Mouse (Mus musculus) ES-Bruce4 (cell line): ENCODE results near the gene Vmn1r233. TPM values are rescaled to one million over a fixed set of nuclear protein-coding genes. Genes with fewer than 3 reads are reported as not detected.

ENCODE experiments used
- H3K27ac ChIP-seq: 2 replicates; pipeline ENCODE4 v1.5.1; 2012; ENCODE audit warnings: low read length, inconsistent platforms; ENCODE audit not compliant: insufficient read depth
- H3K27me3 ChIP-seq: 2 replicates; pipeline ENCODE4 v1.6.1; 2012; ENCODE audit warnings: mild to moderate bottlenecking, low read length, inconsistent platforms; ENCODE audit not compliant: control insufficient read depth, poor library complexity, insufficient read depth, severe bottlenecking
- H3K36me3 ChIP-seq: 2 replicates; pipeline ENCODE4 v1.6.1; 2012; ENCODE audit warnings: inconsistent platforms, mild to moderate bottlenecking, low read length, moderate library complexity; ENCODE audit not compliant: control insufficient read depth, poor library complexity, insufficient read depth, severe bottlenecking
- H3K4me1 ChIP-seq: one replicate; pipeline ENCODE4 v1.8.1; 2011; ENCODE audit warnings: low read length; ENCODE audit not compliant: control insufficient read depth, insufficient read depth
- H3K4me3 ChIP-seq: 2 replicates; pipeline ENCODE4 v1.5.1; 2011; ENCODE audit warnings: low read depth, mild to moderate bottlenecking, low read length
- H3K9ac ChIP-seq: 2 replicates; pipeline ENCODE4 v1.6.1; 2012; ENCODE audit warnings: low read depth, mild to moderate bottlenecking, inconsistent platforms; ENCODE audit not compliant: poor library complexity, severe bottlenecking
- H3K9me3 ChIP-seq: replicated peaks from 2 replicates; pipeline ENCODE4 v1.6.1; 2012; ENCODE audit warnings: mild to moderate bottlenecking, low read length, inconsistent platforms; ENCODE audit not compliant: control insufficient read depth, poor library complexity, insufficient read depth, severe bottlenecking
- CTCF ChIP-seq: IDR thresholded peaks from one replicate; pipeline ENCODE4 v1.8.1; 2011; ENCODE audit warnings: low read depth, low read length
- EP300 ChIP-seq: IDR thresholded peaks from 2 replicates; pipeline ENCODE4 v1.6.1; 2011; ENCODE audit warnings: low read depth, low read length; ENCODE audit not compliant: insufficient read depth
- POLR2A ChIP-seq: IDR thresholded peaks from one replicate; pipeline ENCODE4 v1.8.1; 2011; ENCODE audit warnings: low read length; ENCODE audit not compliant: insufficient read depth
- polyA plus RNA-seq: library from polyadenylated mRNA; stranded (reverse); fragments of >200 nt; gene quantifications from 2 replicates; pipeline ENCODE4 v1.2.4, GENCODE M21; 2011; ENCODE audit warnings: low read depth; ENCODE audit not compliant: missing spikeins, insufficient read depth, insufficient read length

Gene Vmn1r233
- polyA plus RNA-seq, 1 experiment: not detected

DNA sequence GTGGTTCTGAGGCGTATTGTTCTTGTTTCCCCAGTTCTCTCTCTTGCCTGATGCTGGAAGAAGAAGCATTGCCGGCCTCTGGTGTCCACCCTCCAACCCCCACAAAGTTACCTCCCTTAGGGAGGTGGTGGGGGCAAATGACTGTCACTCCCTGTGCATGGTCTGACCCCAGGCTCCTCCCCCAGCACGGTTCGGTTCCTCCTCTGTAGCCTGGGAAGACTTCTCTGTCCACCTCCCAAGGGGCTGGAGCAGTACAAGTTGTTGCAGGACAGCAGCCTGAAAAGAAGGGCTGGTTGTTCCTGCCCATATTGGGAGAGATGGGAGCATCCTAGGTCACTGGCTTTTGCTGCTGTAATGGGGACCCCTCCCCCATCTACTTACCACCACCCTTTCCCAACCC is 30.8 kb downstream of the Vmn1r233 start:
- Histone ChIP-seq H3K27ac (no peak overlapping the region), H3K36me3 (peaks cover 67% of the 10 kb centered on the region), H3K4me1 (no peaks in the 10 kb centered on the region), H3K9me3 (no peaks in the 10 kb centered on the region), H3K4me3 (no peak overlapping the region), H3K27me3 (no peaks in the 10 kb centered on the region), H3K9ac (no peak overlapping the region)
- no peak for TF ChIP-seq POLR2A
- TF ChIP-seq EP300: no peak

DNA sequence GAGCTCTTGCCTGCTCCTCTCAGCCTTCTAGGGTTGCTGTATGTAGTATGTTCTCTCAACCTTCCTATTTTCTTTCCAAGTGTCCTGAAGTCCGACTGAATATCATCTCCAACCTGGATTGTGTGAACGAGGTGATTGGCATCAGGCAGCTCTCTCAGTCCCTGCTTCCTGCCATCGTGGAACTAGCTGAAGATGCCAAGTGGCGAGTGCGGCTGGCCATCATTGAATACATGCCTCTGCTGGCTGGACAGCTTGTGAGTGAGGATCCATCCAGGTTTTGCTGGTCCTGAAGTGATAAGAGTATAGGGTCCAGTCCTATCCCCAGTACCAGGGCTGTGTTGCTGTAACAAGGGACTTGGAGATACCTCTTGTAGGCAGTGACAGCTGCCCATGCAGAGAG is 35.9 kb downstream of the Vmn1r233 start:
- peaks cover 93% of the 10 kb centered on the region for H3K36me3 ChIP-seq
- H3K9ac ChIP-seq: no peak overlapping the region
- H3K27ac ChIP-seq: no peak overlapping the region
- H3K4me1 ChIP-seq: no peaks in the 10 kb centered on the region
- H3K4me3 ChIP-seq: no peak overlapping the region
- no peaks in the 10 kb centered on the region for H3K9me3 ChIP-seq
- no peak for TF ChIP-seq POLR2A
- TF ChIP-seq EP300: no peak
- TF ChIP-seq CTCF: no peak
- no peaks in the 10 kb centered on the region for H3K27me3 ChIP-seq

- Histone ChIP-seq H3K36me3 (peaks cover 7% of the 10 kb centered on the region), H3K27me3 (no peaks in the 10 kb centered on the region), H3K9me3 (no peaks in the 10 kb centered on the region), H3K4me1 (peaks cover 1% of the 10 kb centered on the region), H3K4me3 (peak overlapping the region; percentile 93), H3K27ac (peak overlapping the region; percentile 77; the same call in 1 of the 2 replicates), H3K9ac (peak overlapping the region; percentile 71)
- TF ChIP-seq EP300 (no peak), POLR2A (no peak), CTCF (no peak)
Measured at GRCm38 (mm10) chr17:20946636-20947035, 49.6 kb downstream of the Vmn1r233 start.

GRCm38 (mm10) chr17:20946026-20946565 is 50.2 kb downstream of the Vmn1r233 start:
- TF ChIP-seq CTCF (no peak), EP300 (no peak), POLR2A (no peak)
- Histone ChIP-seq H3K9ac (peak overlapping the region; percentile 71), H3K27me3 (no peaks in the 10 kb centered on the region), H3K4me1 (peaks cover 1% of the 10 kb centered on the region), H3K36me3 (peaks cover 3% of the 10 kb centered on the region; the same call in 1 of the 2 replicates), H3K9me3 (no peaks in the 10 kb centered on the region), H3K4me3 (peak overlapping the region; percentile 93), H3K27ac (peak overlapping the region; percentile 77)

- Histone ChIP-seq H3K27ac (peak within 1 kb of the TSS; percentile 81), H3K9ac (peak within 1 kb of the TSS; percentile 83), H3K9me3 (no peaks in the 10 kb centered on the region), H3K4me1 (peaks cover 1% of the 10 kb centered on the region), H3K36me3 (no peaks in the 10 kb centered on the region), H3K27me3 (no peaks in the 10 kb centered on the region), H3K4me3 (peak within 1 kb of the TSS; percentile 93)
- TF ChIP-seq EP300: no peak
- TF ChIP-seq CTCF: no peak
- TF ChIP-seq POLR2A: peak; percentile 60
Measured at GRCm38 (mm10) chr17:20944985-20945891, 51.0 kb downstream of the Vmn1r233 start, which contains the start of gene Ppp2r1a. TSS of gene Ppp2r1a (plus strand) at chr17:20945311.

- H3K9me3 ChIP-seq: no peaks in the 10 kb centered on the region
- H3K4me1 ChIP-seq: peaks cover 1% of the 10 kb centered on the region
- H3K36me3 ChIP-seq: no peaks in the 10 kb centered on the region
- H3K27ac ChIP-seq: peak overlapping the region; percentile 81
- peak overlapping the region; percentile 83 for H3K9ac ChIP-seq
- no peaks in the 10 kb centered on the region for H3K27me3 ChIP-seq
- H3K4me3 ChIP-seq: peak overlapping the region; percentile 81
- TF ChIP-seq CTCF (no peak), EP300 (no peak), POLR2A (no peak)
Measured at GRCm38 (mm10) chr17:20944226-20944625, 52.0 kb downstream of the Vmn1r233 start.

Other genes starting within 250 kb of the Vmn1r233 start
- gene Vmn1r228, start 210.3 kb downstream of the Vmn1r233 start, polyA plus RNA-seq: not detected in 2 replicates
- 0.08 TPM in 1 of 2 replicates, not detected in the other for gene Vmn1r229, start 184.9 kb downstream of the Vmn1r233 start, polyA plus RNA-seq
- gene Vmn1r230, start 156.0 kb downstream of the Vmn1r233 start, polyA plus RNA-seq: not detected in 2 replicates
- not detected in 2 replicates for gene Vmn1r231, start 91.4 kb downstream of the Vmn1r233 start, polyA plus RNA-seq
- gene Vmn1r232, start 76.8 kb downstream of the Vmn1r233 start, polyA plus RNA-seq: not detected in 2 replicates
- gene Ppp2r1a, start 51.2 kb downstream of the Vmn1r233 start, polyA plus RNA-seq: 253 and 280 TPM in 2 replicates
- 19.4 and 22.3 TPM in 2 replicates for gene Zfp160, start 12.4 kb upstream of the Vmn1r233 start, polyA plus RNA-seq
- gene Vmn1r234, start 229.6 kb upstream of the Vmn1r233 start, polyA plus RNA-seq: not detected in 2 replicates